Mouse (Mus musculus) embryonic fibroblast, embryonic 13.5 days (primary cell): ENCODE data around the gene Sstr4.

Source experiments
- CTCF ChIP-seq: IDR thresholded peaks from 2 replicates; pipeline ENCODE4 v1.5.1; 2011; ENCODE audit warnings: mild to moderate bottlenecking, control low read depth, low read length, moderate library complexity, borderline replicate concordance; ENCODE audit not compliant: insufficient read depth
- POLR2A ChIP-seq: IDR thresholded peaks from 2 replicates; pipeline ENCODE4 v1.6.1; 2011; ENCODE audit warnings: low read depth, mild to moderate bottlenecking, control low read depth, low read length, moderate library complexity

GRCm38 (mm10) chr2:148371743-148372630 is 23.2 kb upstream of the Sstr4 start:
- no peak for TF ChIP-seq CTCF
- TF ChIP-seq POLR2A = no peak
